Mouse (Mus musculus) heart, embryonic 16.5 days (tissue): ENCODE measurements around the gene Adra2b. TPM values are rescaled to one million over a fixed set of nuclear protein-coding genes. Genes with fewer than 3 reads are reported as not detected.

Source experiments
- ATAC-seq: fragments of 200-750 bp; cut with Nextera tagmentation; replicated peaks from 2 replicates; pipeline ENCODE4 v1.8.0; 2017; ENCODE audit warnings: moderate number of reproducible peaks; ENCODE audit not compliant: insufficient read depth, low FRiP score; ENCODE audit errors: extremely low read depth
- H3K27ac ChIP-seq: fragments of 300-500 bp; sonication (generic); 2 replicates; pipeline ENCODE4 v1.5.1; 2014; ENCODE audit warnings: mild to moderate bottlenecking, low read length, control low read depth, moderate library complexity
- H3K27me3 ChIP-seq: fragments of 300-500 bp; sonication (generic); 2 replicates; pipeline ENCODE4 v1.6.1; 2014; ENCODE audit warnings: low read length, mixed read lengths; ENCODE audit not compliant: control insufficient read depth, insufficient read depth
- H3K36me3 ChIP-seq: fragments of 300-500 bp; sonication (generic); 2 replicates; pipeline ENCODE4 v1.6.1; 2014; ENCODE audit not compliant: control insufficient read depth, insufficient read depth
- H3K4me1 ChIP-seq: fragments of 300-500 bp; sonication (generic); 2 replicates; pipeline ENCODE4 v1.6.1; 2014; ENCODE audit warnings: low read length, mixed read lengths; ENCODE audit not compliant: control insufficient read depth, insufficient read depth
- H3K4me2 ChIP-seq: fragments of 300-500 bp; sonication (generic); 2 replicates; pipeline ENCODE4 v1.6.1; 2014; ENCODE audit warnings: low read depth, mild to moderate bottlenecking, control low read depth, low read length
- H3K4me3 ChIP-seq: fragments of 300-500 bp; sonication (generic); 2 replicates; pipeline ENCODE4 v1.5.1; 2014; ENCODE audit warnings: mild to moderate bottlenecking, control low read depth, low read length
- H3K9ac ChIP-seq: fragments of 300-500 bp; sonication (generic); 2 replicates; pipeline ENCODE4 v1.6.1; 2014; ENCODE audit warnings: low read length, control low read depth
- H3K9me3 ChIP-seq: fragments of 300-500 bp; sonication (generic); replicated peaks from 2 replicates; pipeline ENCODE4 v1.6.1; 2016; ENCODE audit warnings: low read length; ENCODE audit not compliant: control insufficient read depth
- WGBS: fragments of 180-500 bp; shearing (Covaris S2); extraction: QIAGEN DNeasy Blood & Tissue Kit; methylation state at CpG from one replicate; pipeline ENCODE4 v1.1.7; 2014; 5-methylcytosine and 5-hydroxymethylcytosine counted together
- polyA plus RNA-seq: library from polyadenylated mRNA; unstranded; fragments of >200 nt; fragmentation: Nextera tagmentation; extraction: Ambion mirVana; gene quantifications from 2 replicates; pipeline ENCODE4 v1.2.1, GENCODE M21; 2015

Adra2b gene
- polyA plus RNA-seq, 1 experiment from 2014 or later: 1.3 TPM

DNA sequence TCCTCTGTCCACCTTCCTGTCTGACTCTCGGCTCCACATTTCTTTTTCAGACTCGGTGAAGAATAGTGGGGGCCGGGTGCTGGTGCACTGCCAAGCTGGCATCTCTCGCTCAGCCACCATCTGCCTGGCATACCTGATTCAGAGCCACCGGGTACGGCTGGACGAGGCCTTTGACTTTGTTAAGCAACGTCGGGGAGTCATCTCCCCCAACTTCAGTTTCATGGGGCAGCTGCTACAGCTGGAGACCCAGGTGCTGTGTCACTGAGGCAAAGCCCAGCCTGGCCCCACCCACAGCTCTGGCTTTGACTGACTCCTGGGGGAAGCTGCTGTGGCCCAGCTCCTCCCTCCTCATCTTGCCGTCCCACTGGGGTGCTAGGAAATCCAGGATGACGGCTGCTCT lies 25.5 kb upstream of the Adra2b start:
- WGBS: 50% methylated on average over 11 of the region's 11 CpGs
- Histone ChIP-seq H3K4me2 (peak overlapping the region; percentile 91), H3K4me3 (peak overlapping the region; percentile 61), H3K4me1 (peaks cover 8% of the 10 kb centered on the region), H3K36me3 (no peaks in the 10 kb centered on the region), H3K9me3 (no peaks in the 10 kb centered on the region), H3K27me3 (peaks cover 16% of the 10 kb centered on the region), H3K27ac (peak overlapping the region; percentile 24; the same call in 1 of the 2 replicates), H3K9ac (peak overlapping the region; percentile 72)
- ATAC-seq: no peak

DNA sequence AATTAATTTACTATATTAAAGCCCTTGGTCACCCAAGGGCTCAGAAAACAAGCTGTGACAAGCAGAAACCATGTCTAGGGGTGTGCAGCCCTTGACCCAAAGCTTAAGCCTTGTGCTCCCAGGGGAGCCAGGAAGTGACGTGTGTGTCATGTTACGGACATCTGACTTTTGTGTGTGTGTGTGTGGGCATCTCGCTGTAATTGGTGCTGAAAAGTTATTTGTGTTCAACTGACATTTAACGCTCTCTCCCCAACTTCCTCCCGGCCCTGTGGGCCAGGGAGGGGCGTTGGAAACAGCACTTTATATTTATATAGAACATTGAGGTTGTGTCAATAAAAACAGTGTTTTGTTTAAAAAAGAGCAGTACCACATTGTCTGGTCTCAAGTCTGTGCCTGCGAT lies 25.0 kb upstream of the Adra2b start:
- Histone ChIP-seq H3K27ac (peak overlapping the region; percentile 26; the same call in 1 of the 2 replicates), H3K27me3 (peaks cover 16% of the 10 kb centered on the region), H3K36me3 (no peaks in the 10 kb centered on the region), H3K9ac (peak overlapping the region; percentile 72; the same call in 1 of the 2 replicates), H3K4me3 (peak overlapping the region; percentile 61), H3K4me2 (peak overlapping the region; percentile 91), H3K4me1 (peaks cover 8% of the 10 kb centered on the region), H3K9me3 (no peaks in the 10 kb centered on the region)
- no peak for ATAC-seq
- 49% methylated on average over 7 of the region's 7 CpGs for WGBS

DNA sequence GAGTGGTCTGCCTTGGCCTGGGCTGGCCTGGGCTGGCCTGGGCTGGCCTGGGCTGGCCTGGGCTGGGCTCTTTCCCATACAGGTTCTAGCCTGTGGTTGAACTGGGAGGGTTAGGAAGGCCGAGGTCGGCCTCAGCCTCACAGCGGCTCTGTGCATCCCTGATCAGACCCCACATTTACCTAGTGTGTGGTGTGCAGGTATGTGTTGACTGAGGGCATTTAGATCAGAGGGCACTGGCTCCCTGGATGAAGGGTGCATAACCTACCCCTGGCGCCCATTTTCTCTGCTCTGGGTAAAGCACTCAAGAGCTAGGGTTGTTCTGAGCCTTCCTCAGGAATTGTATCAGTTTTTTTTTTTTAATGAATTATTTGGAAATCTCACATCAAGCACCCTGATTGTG lies 24.6 kb upstream of the Adra2b start, which contains the start of gene Astl:
Gene Astl (plus strand): TSS at position 224 of the 400 bp plus-strand sequence.
- Histone ChIP-seq H3K4me1 (peaks cover 8% of the 10 kb centered on the region), H3K9me3 (no peaks in the 10 kb centered on the region), H3K9ac (peak within 1 kb of the TSS; percentile 72), H3K27me3 (peaks cover 16% of the 10 kb centered on the region), H3K4me2 (peak within 1 kb of the TSS; percentile 91), H3K36me3 (no peaks in the 10 kb centered on the region), H3K27ac (peak within 1 kb of the TSS; percentile 26; the same call in 1 of the 2 replicates), H3K4me3 (peak within 1 kb of the TSS; percentile 61)
- ATAC-seq: no peak
- 80% methylated on average over 4 of the region's 4 CpGs for WGBS

DNA sequence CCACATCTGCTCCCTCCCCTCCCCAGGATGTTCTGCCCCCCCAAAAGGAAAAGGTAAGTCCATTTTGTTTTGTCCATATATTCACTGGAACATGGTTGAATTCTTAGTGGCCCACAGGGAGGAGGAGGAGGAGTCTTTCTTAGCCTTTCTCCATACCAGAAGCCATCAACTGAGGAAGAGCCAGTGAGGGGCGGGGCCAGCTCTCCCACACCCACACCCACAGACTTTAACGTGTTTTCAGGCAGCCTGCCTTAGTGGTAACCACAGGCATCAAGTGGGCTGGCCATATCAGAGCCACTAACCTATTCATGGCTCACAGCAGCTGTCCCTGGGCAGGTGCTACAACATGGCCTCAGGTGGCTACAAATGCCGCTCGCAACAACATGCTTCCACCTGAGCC lies 24.2 kb upstream of the Adra2b start:
- 60% methylated on average over 4 of the region's 4 CpGs for WGBS
- H3K9ac ChIP-seq: no peak overlapping the region
- peaks cover 6% of the 10 kb centered on the region for H3K4me1 ChIP-seq
- no peaks in the 10 kb centered on the region for H3K9me3 ChIP-seq
- no peak overlapping the region for H3K4me3 ChIP-seq
- no peak overlapping the region for H3K27ac ChIP-seq
- H3K36me3 ChIP-seq: no peaks in the 10 kb centered on the region
- peaks cover 16% of the 10 kb centered on the region for H3K27me3 ChIP-seq
- no peak for ATAC-seq
- peak overlapping the region; percentile 91 for H3K4me2 ChIP-seq

DNA sequence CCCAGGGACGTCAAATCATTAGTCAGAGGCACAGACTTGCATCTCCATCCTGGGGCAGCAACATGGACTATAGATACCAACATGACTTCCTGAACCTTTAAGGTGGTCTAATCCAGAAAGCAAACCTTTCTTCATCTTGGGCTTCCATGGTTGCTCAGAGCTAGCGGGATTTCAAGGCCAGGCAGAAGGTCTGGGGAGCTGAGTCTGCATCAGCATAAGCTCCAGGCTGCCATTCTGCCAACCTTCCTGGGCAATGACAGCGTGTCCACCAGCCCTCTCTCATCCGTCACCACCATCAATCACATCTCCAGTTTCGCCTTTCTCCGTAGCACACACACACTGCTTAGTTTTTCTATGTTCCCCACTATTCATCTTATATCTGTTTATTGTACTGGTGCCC lies 23.7 kb upstream of the Adra2b start:
- Histone ChIP-seq H3K27ac (no peak overlapping the region), H3K4me2 (no peak overlapping the region), H3K27me3 (peaks cover 15% of the 10 kb centered on the region), H3K9me3 (no peaks in the 10 kb centered on the region), H3K4me3 (no peak overlapping the region), H3K4me1 (peaks cover 4% of the 10 kb centered on the region; the same call in 1 of the 2 replicates), H3K9ac (no peak overlapping the region), H3K36me3 (no peaks in the 10 kb centered on the region)
- WGBS: 51% methylated on average over 6 of the region's 6 CpGs
- ATAC-seq: no peak

DNA sequence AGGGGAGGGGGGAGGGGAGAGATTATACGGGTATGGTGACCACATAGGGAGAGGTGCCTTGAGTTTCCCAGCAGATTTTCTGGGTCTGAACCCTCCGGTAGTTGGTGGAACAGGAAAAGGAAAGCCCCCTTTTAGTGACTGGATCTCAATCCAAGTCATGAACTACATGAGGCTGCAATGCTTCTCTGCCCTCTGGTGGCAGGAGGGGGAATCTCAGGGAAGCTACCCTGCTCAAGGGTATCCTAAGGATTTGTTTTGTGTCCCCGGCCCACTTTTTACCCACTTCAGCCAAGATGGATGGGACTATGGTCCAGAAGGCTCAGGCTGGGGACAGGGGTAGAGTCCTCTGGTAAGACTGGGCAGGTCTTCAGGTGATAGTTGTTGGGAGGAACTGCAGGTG lies 21.8 kb upstream of the Adra2b start:
- Histone ChIP-seq H3K27me3 (peaks cover 9% of the 10 kb centered on the region), H3K27ac (no peak overlapping the region), H3K4me3 (no peak overlapping the region), H3K36me3 (no peaks in the 10 kb centered on the region), H3K9me3 (no peaks in the 10 kb centered on the region), H3K4me2 (no peak overlapping the region), H3K9ac (no peak overlapping the region), H3K4me1 (peaks cover 4% of the 10 kb centered on the region; the same call in 1 of the 2 replicates)
- WGBS: 7% methylated on average over 3 of the region's 3 CpGs
- no peak for ATAC-seq

DNA sequence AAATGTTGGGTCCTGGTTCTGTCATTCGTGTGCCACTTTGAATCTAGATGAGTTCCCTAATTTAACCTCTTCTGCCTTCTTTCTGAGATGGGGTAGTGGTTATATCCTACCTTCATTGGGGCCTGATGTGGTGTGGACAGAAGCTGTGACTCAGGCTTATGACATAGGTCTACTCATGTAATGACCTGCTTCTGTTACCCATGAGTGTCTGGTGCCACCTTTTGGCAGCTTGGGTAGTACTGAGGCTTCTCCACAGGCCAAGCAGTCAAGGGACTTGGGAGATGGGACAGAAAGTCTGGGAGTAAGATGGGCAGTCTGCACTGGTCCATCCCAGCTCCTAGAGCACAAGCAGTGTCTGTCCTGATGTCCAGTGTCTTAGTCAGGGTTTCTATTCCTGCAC lies 16.7 kb upstream of the Adra2b start:
- H3K4me1 ChIP-seq: no peaks in the 10 kb centered on the region
- 67% methylated on average over 1 of the region's 1 CpGs for whole genome bisulfite sequencing
- no peak overlapping the region for H3K27ac ChIP-seq
- no peak for ATAC-seq
- H3K9me3 ChIP-seq: no peaks in the 10 kb centered on the region
- no peak overlapping the region for H3K4me3 ChIP-seq
- H3K36me3 ChIP-seq: no peaks in the 10 kb centered on the region
- H3K9ac ChIP-seq: no peak overlapping the region
- no peak overlapping the region for H3K4me2 ChIP-seq
- no peaks in the 10 kb centered on the region for H3K27me3 ChIP-seq

DNA sequence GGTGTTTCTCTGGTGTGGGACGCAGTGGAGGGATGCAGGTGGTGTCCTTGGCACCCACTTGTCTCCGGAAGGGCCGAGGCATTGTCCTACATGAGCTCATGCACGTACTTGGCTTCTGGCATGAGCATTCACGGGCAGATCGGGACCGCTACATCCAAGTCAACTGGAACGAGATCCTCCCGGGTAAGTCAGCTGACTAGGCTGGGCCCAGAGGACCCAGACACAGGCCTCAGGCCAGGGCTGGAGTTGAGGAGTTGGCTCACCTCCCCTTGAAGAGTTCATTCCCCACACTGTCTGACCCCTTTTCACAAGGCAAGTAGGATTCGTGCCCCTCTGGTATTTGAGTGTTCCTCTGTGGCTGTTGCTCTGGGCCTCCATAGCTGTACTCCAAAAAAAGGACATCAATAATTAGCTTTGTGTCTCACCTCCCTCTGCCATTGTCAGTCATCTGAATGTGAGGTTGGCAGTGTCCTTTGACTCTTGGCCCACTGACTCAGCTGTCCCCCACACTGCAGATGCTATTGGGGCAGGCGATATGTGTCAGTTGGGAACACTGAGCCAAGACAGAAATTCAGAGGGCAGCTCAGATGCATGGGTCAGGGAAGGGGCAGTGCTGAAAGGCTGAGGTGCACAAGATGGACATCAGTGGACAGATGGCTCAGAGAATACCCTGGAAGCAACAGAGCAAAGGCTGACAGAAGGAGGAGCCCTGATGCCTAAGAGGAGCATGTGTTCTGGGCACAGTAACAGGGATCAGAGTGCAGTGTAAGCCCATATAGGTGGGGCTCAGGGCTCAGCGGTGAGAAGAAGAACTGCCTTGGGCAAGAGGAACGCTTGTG lies 15.6 kb upstream of the Adra2b start:
- ATAC-seq: no peak
- H3K9ac ChIP-seq: no peak overlapping the region
- no peak overlapping the region for H3K4me2 ChIP-seq
- H3K36me3 ChIP-seq: no peaks in the 10 kb centered on the region
- H3K9me3 ChIP-seq: no peaks in the 10 kb centered on the region
- 73% methylated on average over 13 of the region's 13 CpGs for WGBS
- no peak overlapping the region for H3K4me3 ChIP-seq
- no peaks in the 10 kb centered on the region for H3K27me3 ChIP-seq
- no peak overlapping the region for H3K27ac ChIP-seq
- H3K4me1 ChIP-seq: no peaks in the 10 kb centered on the region

DNA sequence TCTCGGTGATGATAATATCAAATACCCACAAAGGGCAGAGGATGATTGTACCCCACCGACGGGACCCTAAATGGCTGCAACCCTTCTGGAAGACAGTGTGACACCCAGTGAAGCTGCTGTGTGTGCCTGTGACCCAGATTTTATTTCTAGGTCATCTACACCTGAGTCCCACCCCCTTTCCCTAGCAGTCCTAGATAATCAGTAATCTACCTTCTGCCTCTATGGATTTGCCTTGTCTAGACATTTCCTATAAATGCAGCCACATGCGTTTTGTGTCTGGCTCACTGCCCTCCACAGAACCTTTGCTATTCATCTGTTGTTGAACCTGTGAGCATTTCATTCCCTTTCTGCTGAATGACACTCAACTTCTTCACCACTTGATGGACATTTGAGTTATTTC lies 9.1 kb upstream of the Adra2b start:
- H3K27me3 ChIP-seq: peaks cover 5% of the 10 kb centered on the region; the same call in 1 of the 2 replicates
- no peak overlapping the region for H3K27ac ChIP-seq
- no peak for ATAC-seq
- no peaks in the 10 kb centered on the region for H3K36me3 ChIP-seq
- no peak overlapping the region for H3K4me2 ChIP-seq
- no peaks in the 10 kb centered on the region for H3K9me3 ChIP-seq
- no peaks in the 10 kb centered on the region for H3K4me1 ChIP-seq
- H3K9ac ChIP-seq: no peak overlapping the region
- no peak overlapping the region for H3K4me3 ChIP-seq
- 74% methylated on average over 4 of the region's 4 CpGs for WGBS
